ENCODE assay signal across 17 mouse cellular contexts in the genomic region with DNA sequence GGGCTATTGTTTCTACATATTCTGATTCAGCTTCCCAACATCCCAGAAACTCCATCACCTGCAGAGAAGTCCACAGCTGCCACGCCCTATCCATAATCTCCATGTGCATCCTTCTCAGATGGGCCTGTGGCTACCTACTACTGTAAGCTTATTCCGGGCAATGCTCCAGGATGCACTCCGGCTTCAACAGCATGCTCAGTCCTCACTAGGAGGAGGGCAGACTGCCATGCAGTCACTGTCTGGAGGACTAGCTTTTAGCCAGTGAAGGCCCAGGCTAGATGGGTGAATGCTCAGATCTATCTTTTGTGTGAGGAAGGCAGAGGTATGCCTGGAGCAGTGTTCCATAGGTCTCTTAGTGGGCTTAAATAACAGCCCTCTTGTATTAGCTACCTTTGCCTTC.
A peak's percentile ranks its signal among the peaks of the same experiment; 100 is the strongest.
DNase-seq lines count a peak whose midpoint lies in the region.
"Had no signal": no experiment of that assay in that cellular context is flagged by ENCODE, and none has a peak within 500 bp of the region (broad histone marks: within the 10 kb centered on the region; RNA-seq: fewer than 3 reads in every experiment).

No protein-coding gene starts in this region.

- intact Hi-C loops in heart, postnatal 25 days (cut with DNase I), result no loop called here
- intact Hi-C loops in left cerebral cortex, postnatal 4 days (cut with DNase I), result no loop called here

- DNase-seq in cerebellum, postnatal 10 days, result peak; percentile 54 to 70
- no peak for DNase-seq in cerebellum, adult 9-11 months
- DNase-seq in cerebellum, postnatal 14 days, result peak; percentile 50 to 52
- DNase-seq in cerebellum, adult 11-12 months, result no peak
- peak; percentile 57 for DNase-seq in heart, adult 11 months
- no peak for DNase-seq in heart, postnatal 25 days (ENCODE audit: low spot score)
- peak; percentile 14 for DNase-seq in left cerebral cortex, postnatal 4 days
- no peak for DNase-seq in left cerebral cortex, adult 18-20 months (ENCODE audit: low spot score in 2 of 2)
- DNase-seq: adrenal gland, adult 2 months; adrenal gland, adult 8-10 months; adrenal gland, postnatal 10 days; adrenal gland, postnatal 14 days; adrenal gland, postnatal 25 days; adrenal gland, postnatal 36 days; B cell, adult 2 months; cerebellum, adult 11 months; cerebellum, adult 18-20 months had no signal

Comparison
In these comparisons a context has a peak if more than half of its experiments do, and no peak if none do; other contexts are left out.
1. DNase-seq: peak in cerebellum, postnatal 10 days (2 of 2), cerebellum, postnatal 14 days (2 of 2), heart, adult 11 months (single experiment) and left cerebral cortex, postnatal 4 days (single experiment); none in cerebellum, adult 9-11 months (single experiment), cerebellum, adult 11-12 months (single experiment), heart, postnatal 25 days (single experiment) and left cerebral cortex, adult 18-20 months (0 of 2).